Mouse (Mus musculus) kidney, adult 2 months (tissue): ENCODE data around the gene Nat10.

Source experiments
- CTCF ChIP-seq: fragments of 200-500 bp; conservative IDR thresholded peaks from 2 replicates; pipeline ENCODE4 v1.5.1; 2011; ENCODE audit warnings: low read depth, mild to moderate bottlenecking, control low read depth, low read length, moderate library complexity, mixed read lengths; ENCODE audit not compliant: insufficient read depth, insufficient read length
- POLR2A ChIP-seq: fragments of 200-500 bp; IDR thresholded peaks from one replicate; pipeline ENCODE4 v1.6.1; 2011; ENCODE audit warnings: low read depth, low read length, control low read depth

GRCm38 (mm10) chr2:103705826-103706225, 55.2 kb downstream of the Nat10 start:
- TF ChIP-seq CTCF (no peak), POLR2A (no peak)
